Mouse (Mus musculus): ENCODE results near the gene Slc9a3r2. TPM values are rescaled to one million over a fixed set of nuclear protein-coding genes. Genes with fewer than 3 reads are reported as not detected.

The Slc9a3r2 gene
- polyA plus RNA-seq (2016; fragmentation: Nextera tagmentation; extraction: Ambion mirVana) = 26.4 and 33.8 TPM in 2 replicates

DNA sequence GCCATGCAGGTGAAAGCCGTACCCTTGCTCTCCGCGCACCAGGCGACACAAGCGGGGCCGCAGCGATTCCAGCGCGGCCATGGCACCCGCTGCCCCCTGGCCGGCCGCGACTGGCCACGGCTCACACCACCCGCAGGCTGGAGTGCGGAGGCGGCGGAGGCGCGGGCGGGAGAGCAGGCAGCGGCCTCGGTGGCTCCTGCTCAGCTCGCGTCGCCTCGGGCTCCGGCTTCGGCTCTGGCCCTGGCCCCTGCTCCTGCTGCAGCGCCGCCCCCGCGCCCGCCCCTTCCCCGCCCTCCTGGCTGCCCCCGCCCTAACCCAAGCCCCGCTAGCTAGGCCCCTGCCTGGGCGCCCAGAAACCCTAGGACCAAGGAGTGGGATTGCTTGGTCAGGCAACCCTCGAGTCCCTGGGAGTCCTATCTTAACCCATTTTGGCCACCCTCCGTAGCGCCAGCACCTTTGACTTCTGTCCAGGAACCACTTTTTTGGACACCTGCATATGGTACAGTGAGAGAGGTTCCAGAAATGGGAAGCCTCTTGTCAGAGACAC is at the start of gene Slc9a3r2:
Gene Slc9a3r2, minus strand, starts transcription at position 258 of the 547 bp plus-strand sequence.
- ATAC-seq (ENCODE audit: low FRiP score, low read depth) = peak; percentile 41
- Histone ChIP-seq H3K4me1 (peaks cover 22% of the 10 kb centered on the region), H3K9ac (replicated peaks) (peak within 1 kb of the TSS; percentile 76), H3K4me2 (replicated peaks) (peak within 1 kb of the TSS; percentile 97), H3K4me3 (peak within 1 kb of the TSS; percentile 62), H3K27ac (replicated peaks) (0 out of 2 replicates have a peak within 1 kb of the TSS, but pooled peaks have one; percentile 2), H3K27me3 (peaks cover 59% of the 10 kb centered on the region), H3K36me3 (no peaks in the 10 kb centered on the region), H3K9me3 (no peaks in the 10 kb centered on the region)
- under 1% methylated on average over 38 of the region's 41 CpGs for WGBS

DNA sequence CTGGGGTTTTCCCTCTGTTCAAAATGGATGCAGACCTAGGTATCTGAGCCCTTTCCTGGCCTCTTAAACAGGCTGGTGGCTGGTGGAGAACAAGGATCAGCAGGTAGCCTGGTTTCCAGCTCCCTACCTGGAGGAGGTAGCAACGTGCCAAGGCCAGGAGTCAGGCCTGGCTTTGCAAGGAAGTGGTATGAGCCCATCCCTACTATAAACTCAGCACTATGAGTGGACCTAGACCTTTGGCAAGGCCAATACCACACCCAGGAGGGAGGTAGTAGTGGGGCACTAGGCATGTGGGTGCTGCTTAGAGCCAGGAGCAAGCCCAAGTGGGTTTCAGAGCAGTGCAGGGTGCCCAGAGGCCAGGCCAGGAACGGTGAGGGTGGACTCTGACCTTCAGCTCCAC is 49.3 kb upstream of the Slc9a3r2 start:
- WGBS = 81% methylated on average over 2 of the region's 2 CpGs
- Histone ChIP-seq H3K4me3 (no peak overlapping the region), H3K27ac (replicated peaks) (no peak overlapping the region)

DNA sequence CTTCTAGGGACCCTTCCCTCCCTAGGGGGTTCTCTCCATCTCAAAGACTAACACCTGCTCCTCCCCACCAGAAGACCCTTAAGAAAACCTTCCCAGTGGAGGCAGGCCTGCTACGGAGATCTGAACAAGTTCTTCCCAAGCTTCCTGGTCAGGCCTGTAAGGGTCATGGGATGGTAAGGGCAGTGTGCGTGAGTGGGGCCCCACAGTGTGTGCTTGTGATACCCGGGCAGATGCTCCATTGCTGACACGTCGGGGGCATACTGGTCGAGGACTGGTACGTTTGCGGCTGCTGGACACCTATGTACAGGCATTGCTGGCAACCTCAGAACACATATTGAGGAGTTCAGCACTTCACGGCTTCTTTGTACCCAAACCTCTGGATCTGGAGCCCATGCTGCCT is 48.6 kb upstream of the Slc9a3r2 start:
- H3K27me3 ChIP-seq = peaks cover 8% of the 10 kb centered on the region
- ATAC-seq (ENCODE audit: low FRiP score, low read depth) = no peak
- H3K4me1 ChIP-seq = peaks cover 17% of the 10 kb centered on the region
- H3K9me3 ChIP-seq = no peaks in the 10 kb centered on the region
- WGBS = 71% methylated on average over 9 of the region's 9 CpGs
- H3K4me2 ChIP-seq (replicated peaks) = no peak overlapping the region
- no peak overlapping the region for H3K4me3 ChIP-seq
- H3K9ac ChIP-seq (replicated peaks) = no peak overlapping the region
- H3K27ac ChIP-seq (replicated peaks) = no peak overlapping the region
- peaks cover 39% of the 10 kb centered on the region for H3K36me3 ChIP-seq

More for the DNA sequence above, 49.3 kb upstream of the Slc9a3r2 start:
- Histone ChIP-seq H3K27me3 (peaks cover 8% of the 10 kb centered on the region), H3K9me3 (no peaks in the 10 kb centered on the region), H3K4me1 (peaks cover 17% of the 10 kb centered on the region), H3K36me3 (peaks cover 46% of the 10 kb centered on the region), H3K4me2 (replicated peaks) (no peak overlapping the region), H3K9ac (replicated peaks) (no peak overlapping the region)
- no peak for ATAC-seq (ENCODE audit: low FRiP score, low read depth)

DNA sequence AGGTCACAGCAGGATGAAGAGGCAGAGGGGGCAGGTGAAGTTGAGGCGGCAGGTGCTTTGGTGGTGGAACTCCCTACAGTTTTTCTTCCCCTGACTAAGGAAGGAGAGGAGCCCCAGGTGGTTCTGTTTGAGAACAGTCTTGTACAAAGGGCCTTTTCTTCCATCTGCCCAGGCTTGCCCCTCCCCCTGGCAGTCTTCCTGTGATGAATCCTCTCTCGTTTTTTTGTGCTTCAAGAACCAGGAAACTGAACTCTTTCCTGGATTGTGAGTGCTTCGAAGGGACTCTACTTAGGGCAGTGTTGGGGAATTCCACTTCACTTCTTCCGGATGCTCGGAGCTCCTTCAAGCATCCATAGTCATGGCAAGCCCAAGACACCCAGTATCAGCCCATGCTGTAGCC is 47.9 kb upstream of the Slc9a3r2 start:
- WGBS = 22% methylated on average over 5 of the region's 5 CpGs

DNA sequence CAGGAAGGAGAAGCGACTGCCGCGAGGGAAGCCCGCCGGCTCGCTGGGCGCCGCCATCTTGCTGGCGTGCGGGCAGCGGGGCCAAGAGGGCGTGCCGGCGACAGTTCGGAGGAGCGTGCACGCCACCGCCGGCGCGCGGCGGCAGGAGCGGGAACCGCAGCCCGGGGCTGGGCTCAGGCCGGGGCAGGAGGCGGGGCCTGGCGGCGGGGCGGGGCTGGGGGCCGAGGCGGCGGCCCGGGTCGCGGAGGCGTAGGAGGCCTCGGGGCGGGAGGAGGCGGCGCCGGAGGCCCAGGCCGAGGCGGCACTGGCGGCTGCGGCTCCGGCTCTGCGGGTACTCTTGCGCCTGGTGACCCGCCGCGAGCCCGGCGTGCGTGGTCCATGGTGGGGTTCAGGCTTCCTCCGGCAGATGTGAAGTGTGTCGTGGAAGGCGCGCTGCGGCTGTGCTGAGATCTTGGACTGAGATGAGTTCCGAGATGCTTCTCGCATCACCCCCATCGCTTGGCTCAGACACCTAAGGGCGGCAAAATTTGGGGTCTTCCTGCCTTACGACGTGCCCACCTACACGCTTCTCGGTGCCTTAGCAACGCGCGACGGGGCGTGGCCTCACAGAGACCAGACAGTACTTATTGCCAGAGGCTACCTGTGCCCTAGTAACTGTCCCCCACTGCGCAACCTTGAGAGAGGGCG is 46.0 kb upstream of the Slc9a3r2 start, which contains the start of the genes Gfer and Noxo1:
Gene Gfer, minus strand, starts transcription at position 146 of the 687 bp plus-strand sequence.
Gene Noxo1, plus strand, starts transcription at position 224 of the 687 bp plus-strand sequence.
- peak; percentile 92 for ATAC-seq (ENCODE audit: low FRiP score, low read depth)
- peak within 1 kb of the TSS; percentile 84 for H3K27ac ChIP-seq (replicated peaks)
- H3K9me3 ChIP-seq = no peaks in the 10 kb centered on the region
- H3K27me3 ChIP-seq = peaks cover 10% of the 10 kb centered on the region
- peak within 1 kb of the TSS; percentile 86 for H3K4me2 ChIP-seq (replicated peaks)
- H3K9ac ChIP-seq (replicated peaks) = peak within 1 kb of the TSS; percentile 81
- H3K36me3 ChIP-seq = peaks cover 34% of the 10 kb centered on the region
- whole genome bisulfite sequencing = under 1% methylated on average over 65 of the region's 76 CpGs
- H3K4me3 ChIP-seq = peak within 1 kb of the TSS; percentile 80
- peaks cover 17% of the 10 kb centered on the region for H3K4me1 ChIP-seq

More for the DNA sequence above, 47.9 kb upstream of the Slc9a3r2 start:
- no peak for ATAC-seq (ENCODE audit: low FRiP score, low read depth)
- H3K36me3 ChIP-seq = peaks cover 40% of the 10 kb centered on the region
- no peak overlapping the region for H3K4me2 ChIP-seq (replicated peaks)
- peaks cover 8% of the 10 kb centered on the region for H3K27me3 ChIP-seq
- H3K4me1 ChIP-seq = peaks cover 17% of the 10 kb centered on the region
- H3K4me3 ChIP-seq = no peak overlapping the region
- H3K9ac ChIP-seq (replicated peaks) = no peak overlapping the region
- H3K27ac ChIP-seq (replicated peaks) = no peak overlapping the region
- no peaks in the 10 kb centered on the region for H3K9me3 ChIP-seq

DNA sequence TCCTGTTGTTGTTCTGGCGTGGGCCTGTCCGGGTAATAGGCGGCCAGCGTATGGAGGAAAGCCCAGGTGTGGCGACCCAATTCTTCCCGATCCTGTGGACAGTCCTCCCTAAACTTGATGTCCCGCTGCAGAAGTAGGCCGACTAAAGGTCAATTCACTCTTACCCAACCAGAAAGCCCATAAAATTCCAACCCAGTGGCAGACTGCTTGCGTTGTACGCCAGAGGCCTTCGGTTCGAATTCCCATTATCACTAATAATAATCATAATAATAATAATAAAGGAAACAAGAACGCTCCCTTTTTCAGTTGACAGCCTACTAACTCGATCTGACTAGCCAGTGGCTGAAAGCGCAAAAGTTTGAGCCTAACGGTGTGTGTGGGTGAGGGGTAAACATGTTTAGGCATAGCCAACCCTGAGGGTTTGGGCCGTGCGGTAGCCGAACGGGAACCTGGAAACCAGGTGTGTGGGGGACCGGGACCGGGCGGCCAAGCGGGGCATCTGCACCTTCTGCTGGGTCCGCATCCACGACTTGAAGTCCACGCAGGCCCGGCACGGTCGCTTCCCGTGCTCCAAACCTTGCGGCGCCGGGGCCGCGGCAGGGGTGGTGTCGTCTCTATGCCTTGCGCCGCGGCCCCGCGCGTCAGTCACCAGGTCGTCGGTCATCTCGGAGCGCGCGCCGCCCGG is 45.3 kb upstream of the Slc9a3r2 start:
- Histone ChIP-seq H3K27ac (replicated peaks) (peak overlapping the region; percentile 84), H3K36me3 (peaks cover 27% of the 10 kb centered on the region), H3K4me3 (peak overlapping the region; percentile 80), H3K9ac (replicated peaks) (peak overlapping the region; percentile 81), H3K9me3 (no peaks in the 10 kb centered on the region), H3K4me2 (replicated peaks) (peak overlapping the region; percentile 86), H3K27me3 (peaks cover 16% of the 10 kb centered on the region), H3K4me1 (peaks cover 17% of the 10 kb centered on the region)
- peak; percentile 45 for ATAC-seq (ENCODE audit: low FRiP score, low read depth)
- WGBS = 9% methylated on average over 42 of the region's 51 CpGs

DNA sequence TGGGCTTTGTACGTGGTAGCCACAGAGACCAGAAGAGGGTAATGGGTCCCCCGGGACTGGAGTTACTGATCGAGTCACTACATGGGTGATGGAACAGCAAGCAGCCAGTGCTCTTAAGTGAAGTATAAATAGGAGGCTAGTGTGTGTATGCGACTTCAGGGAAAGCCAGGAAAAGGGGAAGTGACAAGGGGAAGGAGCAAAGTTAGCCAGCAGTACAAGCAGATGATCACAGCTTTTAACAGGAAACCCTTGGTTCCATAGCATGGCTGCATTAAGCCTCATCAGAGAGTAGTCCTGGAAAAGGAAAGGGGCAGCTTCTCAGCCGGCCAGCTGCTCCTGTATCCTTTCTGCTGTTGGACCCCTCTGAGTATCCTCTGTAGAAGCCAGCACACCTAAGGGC is 42.3 kb upstream of the Slc9a3r2 start:
- Histone ChIP-seq H3K4me3 (no peak overlapping the region), H3K4me2 (replicated peaks) (no peak overlapping the region), H3K4me1 (peaks cover 30% of the 10 kb centered on the region), H3K36me3 (peaks cover 16% of the 10 kb centered on the region), H3K9me3 (no peaks in the 10 kb centered on the region), H3K27me3 (peaks cover 39% of the 10 kb centered on the region), H3K27ac (replicated peaks) (no peak overlapping the region), H3K9ac (replicated peaks) (no peak overlapping the region)
- 87% methylated on average over 5 of the region's 5 CpGs for WGBS
- ATAC-seq (ENCODE audit: low FRiP score, low read depth) = no peak

DNA sequence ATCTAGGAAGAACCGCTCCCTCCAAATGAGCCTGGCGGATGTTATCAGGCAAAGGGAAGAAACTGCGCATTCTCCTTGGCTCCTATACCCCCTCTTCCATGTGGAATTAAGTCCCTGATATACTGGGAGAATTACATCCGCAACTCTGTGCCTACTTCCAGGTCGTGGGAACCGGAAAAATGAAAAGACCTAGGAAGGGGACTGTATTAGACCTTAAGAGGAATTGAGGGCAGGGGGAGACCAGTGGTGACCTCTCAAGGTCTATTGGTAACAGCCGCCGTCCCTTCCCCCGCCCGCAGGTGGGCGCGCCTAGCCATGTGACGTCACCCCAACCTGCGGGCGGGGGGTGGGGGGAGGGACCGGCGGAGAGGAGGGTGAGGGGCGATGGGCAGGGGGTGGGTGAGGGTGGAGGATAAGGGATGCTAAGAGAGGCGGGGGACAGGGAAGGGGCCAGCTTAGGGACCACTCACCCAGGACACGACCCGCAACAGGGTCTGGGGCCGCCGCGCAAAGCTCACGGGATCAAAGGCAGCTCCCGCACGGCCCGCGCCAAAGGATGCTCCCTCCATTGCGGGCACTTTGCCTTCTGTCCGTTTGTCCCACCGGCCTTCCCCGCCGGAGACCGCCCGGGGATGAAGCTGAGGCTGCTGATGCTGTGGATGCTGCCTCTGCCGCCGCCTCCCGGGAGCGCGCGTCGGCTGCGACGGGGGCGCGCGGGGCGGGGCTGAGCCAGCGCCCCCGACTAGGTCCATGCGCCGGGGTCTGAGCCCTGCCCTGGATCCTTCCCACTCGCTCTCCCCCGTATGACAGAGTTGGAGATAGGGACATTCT is 39.3 kb upstream of the Slc9a3r2 start, which contains the start of gene Syngr3:
Gene Syngr3, minus strand, starts transcription at position 705 of the 831 bp plus-strand sequence.
- Histone ChIP-seq H3K36me3 (peaks cover 16% of the 10 kb centered on the region), H3K9me3 (no peaks in the 10 kb centered on the region), H3K4me2 (replicated peaks) (peak within 1 kb of the TSS; percentile 87), H3K4me3 (peak within 1 kb of the TSS; percentile 64), H3K4me1 (peaks cover 23% of the 10 kb centered on the region), H3K9ac (replicated peaks) (peak within 1 kb of the TSS; percentile 71), H3K27me3 (peaks cover 52% of the 10 kb centered on the region), H3K27ac (replicated peaks) (peak within 1 kb of the TSS; percentile 61)
- under 1% methylated on average over 46 of the region's 55 CpGs for WGBS
- peak; percentile 65 for ATAC-seq (ENCODE audit: low FRiP score, low read depth)

DNA sequence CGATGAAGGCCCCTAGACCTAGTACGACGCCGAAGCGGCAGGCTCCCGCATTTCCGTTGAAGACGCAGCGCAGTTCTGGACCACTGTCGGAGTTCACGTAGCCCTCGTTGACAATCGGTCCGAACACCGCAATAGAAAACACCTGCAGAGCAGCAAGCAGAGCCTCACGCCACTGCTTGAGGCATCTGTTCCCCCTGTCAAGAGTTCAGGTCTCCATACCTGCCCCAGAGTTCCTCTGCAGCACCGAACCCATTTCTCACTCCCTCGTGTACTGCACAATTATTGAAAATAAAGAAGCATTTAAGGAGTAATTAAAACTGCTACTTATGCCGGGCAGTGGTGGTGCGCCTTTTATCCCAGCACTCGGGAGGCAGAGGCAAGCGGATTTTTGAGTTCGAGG is 37.5 kb upstream of the Slc9a3r2 start:
- Histone ChIP-seq H3K4me1 (peaks cover 23% of the 10 kb centered on the region), H3K4me3 (peak overlapping the region; percentile 28), H3K27me3 (peaks cover 52% of the 10 kb centered on the region), H3K9ac (replicated peaks) (peak overlapping the region; percentile 39; the same call in 1 of the 2 replicates), H3K4me2 (replicated peaks) (peak overlapping the region; percentile 50), H3K9me3 (no peaks in the 10 kb centered on the region), H3K27ac (replicated peaks) (no peak overlapping the region), H3K36me3 (peaks cover 7% of the 10 kb centered on the region; the same call in 1 of the 2 replicates)
- ATAC-seq (ENCODE audit: low FRiP score, low read depth) = no peak
- 20% methylated on average over 23 of the region's 23 CpGs for WGBS

DNA sequence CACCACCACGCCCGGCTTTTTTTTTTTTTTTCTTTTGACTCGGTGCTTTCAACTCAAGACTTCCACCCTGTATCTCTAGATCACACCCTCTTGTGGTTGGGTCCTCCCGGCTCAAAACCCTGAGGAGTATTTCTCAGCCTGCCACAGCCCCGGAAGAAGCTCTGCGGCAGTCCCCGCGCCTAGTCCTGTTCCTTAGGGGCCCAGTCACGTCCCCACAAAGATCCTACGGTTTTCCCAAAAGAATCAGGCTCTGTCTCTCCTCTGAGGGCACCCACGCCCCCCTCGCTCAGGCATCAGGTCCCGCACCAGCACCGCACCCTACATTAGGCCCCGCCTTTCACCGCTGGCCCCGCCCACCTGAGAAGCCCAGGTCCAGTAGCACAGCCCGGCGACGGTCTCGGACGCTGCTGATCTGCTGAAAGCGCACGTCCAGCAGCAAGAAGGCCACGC is 37.0 kb upstream of the Slc9a3r2 start:
- Histone ChIP-seq H3K9ac (replicated peaks) (peak overlapping the region; percentile 39; the same call in 1 of the 2 replicates), H3K4me1 (peaks cover 23% of the 10 kb centered on the region), H3K27me3 (peaks cover 52% of the 10 kb centered on the region), H3K9me3 (no peaks in the 10 kb centered on the region), H3K36me3 (peaks cover 7% of the 10 kb centered on the region; the same call in 1 of the 2 replicates), H3K4me3 (peak overlapping the region; percentile 28), H3K4me2 (replicated peaks) (peak overlapping the region; percentile 50), H3K27ac (replicated peaks) (no peak overlapping the region)
- 1% methylated on average over 25 of the region's 25 CpGs for WGBS
- ATAC-seq (ENCODE audit: low FRiP score, low read depth) = no peak

DNA sequence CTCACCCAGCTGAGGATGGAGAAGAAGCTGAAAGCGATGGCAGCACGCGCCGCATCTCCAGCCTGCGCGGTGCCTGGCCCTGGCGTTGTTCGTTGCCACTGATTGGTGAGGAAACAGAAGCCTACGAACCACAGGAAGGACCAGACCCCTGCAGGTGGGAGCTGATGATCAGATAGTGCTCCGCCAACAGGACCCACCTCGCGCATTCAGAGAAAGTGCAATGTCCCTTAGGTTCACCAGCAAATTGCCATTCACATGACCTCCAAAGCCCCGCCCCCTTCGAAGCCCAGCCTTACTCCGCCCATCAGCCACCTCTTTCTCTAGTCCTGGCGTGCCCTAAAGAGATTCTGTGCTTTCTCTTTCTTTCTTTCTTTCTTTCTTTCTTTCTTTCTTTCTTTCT is 36.4 kb upstream of the Slc9a3r2 start:
- H3K4me2 ChIP-seq (replicated peaks) = peak overlapping the region; percentile 6; the same call in 1 of the 2 replicates
- H3K27me3 ChIP-seq = peaks cover 52% of the 10 kb centered on the region
- H3K27ac ChIP-seq (replicated peaks) = no peak overlapping the region
- peaks cover 11% of the 10 kb centered on the region for H3K36me3 ChIP-seq
- peaks cover 23% of the 10 kb centered on the region for H3K4me1 ChIP-seq
- 31% methylated on average over 16 of the region's 16 CpGs for WGBS
- no peaks in the 10 kb centered on the region for H3K9me3 ChIP-seq
- H3K4me3 ChIP-seq = no peak overlapping the region
- H3K9ac ChIP-seq (replicated peaks) = no peak overlapping the region
- ATAC-seq (ENCODE audit: low FRiP score, low read depth) = no peak
